Mouse (Mus musculus) forebrain, embryonic 12.5 days (tissue): Measurements from ENCODE around the gene Gm20388. TPM values are rescaled to one million over a fixed set of nuclear protein-coding genes. Genes with fewer than 3 reads are reported as not detected.

ENCODE experiments used
- ATAC-seq: fragments of 200-750 bp; cut with Nextera tagmentation; 2 replicates; pipeline ENCODE4 v1.8.0; 2017; ENCODE audit warnings: moderate TSS enrichment; ENCODE audit not compliant: low FRiP score
- H3K27ac ChIP-seq: fragments of 300-500 bp; sonication (generic); 2 replicates; pipeline ENCODE4 v1.5.1; 2016; ENCODE audit warnings: mild to moderate bottlenecking
- H3K27me3 ChIP-seq: fragments of 300-500 bp; sonication (generic); 2 replicates; pipeline ENCODE4 v1.6.1; 2016; ENCODE audit warnings: mild to moderate bottlenecking
- H3K36me3 ChIP-seq: fragments of 300-500 bp; sonication (generic); replicated peaks from 2 replicates; pipeline ENCODE4 v1.6.1; 2016; ENCODE audit warnings: mild to moderate bottlenecking
- H3K4me1 ChIP-seq: fragments of 300-500 bp; sonication (generic); 2 replicates; pipeline ENCODE4 v1.6.1; 2016
- H3K4me2 ChIP-seq: fragments of 300-500 bp; sonication (generic); 2 replicates; pipeline ENCODE4 v1.6.1; 2016; ENCODE audit warnings: mild to moderate bottlenecking, moderate library complexity
- H3K4me3 ChIP-seq: fragments of 300-500 bp; sonication (generic); replicated peaks from 2 replicates; pipeline ENCODE4 v1.5.1; 2016; ENCODE audit warnings: mild to moderate bottlenecking
- H3K9ac ChIP-seq: fragments of 300-500 bp; sonication (generic); 2 replicates; pipeline ENCODE4 v1.6.1; 2016; ENCODE audit warnings: mild to moderate bottlenecking
- H3K9me3 ChIP-seq: fragments of 300-500 bp; sonication (generic); 2 replicates; pipeline ENCODE4 v1.6.1; 2016
- WGBS: fragments of 180-500 bp; shearing (Covaris S2); methylation state at CpG from one replicate; pipeline ENCODE4 v1.1.7; 2016; 5-methylcytosine and 5-hydroxymethylcytosine counted together
- polyA plus RNA-seq: library from polyadenylated mRNA; unstranded; fragments of >200 nt; fragmentation: Nextera tagmentation; extraction: Ambion mirVana; gene quantifications from 2 replicates; pipeline ENCODE4 v1.2.1, GENCODE M21; 2016

The Gm20388 gene
- polyA plus RNA-seq, 1 experiment from 2014 or later, result not detected

DNA sequence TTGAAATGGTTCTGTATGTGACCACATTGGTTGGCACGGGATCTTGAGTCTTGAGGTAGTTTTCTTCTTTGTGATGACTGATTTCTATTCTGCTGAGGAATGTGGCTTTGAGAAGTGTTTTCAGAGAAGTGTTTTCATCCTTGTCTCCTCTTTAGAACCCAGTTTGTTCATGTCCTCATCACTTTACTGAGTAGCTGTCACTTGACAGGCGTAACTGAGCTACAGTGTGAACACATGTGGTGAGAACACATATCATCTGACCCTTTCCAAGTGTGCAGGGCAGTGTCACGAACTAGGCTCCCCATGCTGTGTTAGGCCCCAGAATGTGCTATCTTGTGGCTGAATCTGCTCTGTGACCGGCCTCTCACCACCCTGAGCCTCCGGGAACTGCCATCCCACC is 2181.8 kb downstream of the Gm20388 start:
- Histone ChIP-seq H3K4me2 (no peak overlapping the region), H3K9me3 (no peaks in the 10 kb centered on the region), H3K4me1 (peaks cover 13% of the 10 kb centered on the region; the same call in 1 of the 2 replicates), H3K4me3 (no peak overlapping the region), H3K27ac (no peak overlapping the region), H3K36me3 (no peaks in the 10 kb centered on the region), H3K27me3 (0 out of 2 replicates have a peak, but pooled peaks cover 5% of the 10 kb centered on the region), H3K9ac (no peak overlapping the region)
- WGBS, result 72% methylated on average over 5 of the region's 5 CpGs
- ATAC-seq, result no peak

DNA sequence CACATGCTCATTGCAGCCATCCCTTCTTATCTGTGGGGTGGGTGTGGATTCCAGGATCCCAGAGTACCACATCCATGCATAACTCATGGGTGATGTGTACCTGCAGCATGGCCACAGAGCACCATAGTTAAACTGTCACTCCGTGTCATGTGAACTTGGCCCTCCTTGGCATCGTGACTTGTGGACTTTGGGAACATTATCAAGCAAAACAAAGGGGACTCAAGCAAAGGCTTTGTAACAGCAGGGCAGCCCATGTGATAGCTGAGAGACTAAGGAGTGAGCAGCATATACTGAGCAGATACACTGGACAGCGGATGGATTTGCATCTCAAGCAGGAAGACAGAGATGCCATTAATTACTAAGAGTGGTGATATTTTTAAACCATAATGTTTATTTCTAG is 2188.1 kb downstream of the Gm20388 start:
- Histone ChIP-seq H3K9me3 (no peaks in the 10 kb centered on the region), H3K4me3 (no peak overlapping the region), H3K4me1 (peaks cover 11% of the 10 kb centered on the region), H3K36me3 (no peaks in the 10 kb centered on the region), H3K4me2 (no peak overlapping the region), H3K9ac (no peak overlapping the region), H3K27me3 (no peaks in the 10 kb centered on the region), H3K27ac (no peak overlapping the region)
- ATAC-seq, result no peak
- WGBS, result 76% methylated on average over 3 of the region's 3 CpGs

DNA sequence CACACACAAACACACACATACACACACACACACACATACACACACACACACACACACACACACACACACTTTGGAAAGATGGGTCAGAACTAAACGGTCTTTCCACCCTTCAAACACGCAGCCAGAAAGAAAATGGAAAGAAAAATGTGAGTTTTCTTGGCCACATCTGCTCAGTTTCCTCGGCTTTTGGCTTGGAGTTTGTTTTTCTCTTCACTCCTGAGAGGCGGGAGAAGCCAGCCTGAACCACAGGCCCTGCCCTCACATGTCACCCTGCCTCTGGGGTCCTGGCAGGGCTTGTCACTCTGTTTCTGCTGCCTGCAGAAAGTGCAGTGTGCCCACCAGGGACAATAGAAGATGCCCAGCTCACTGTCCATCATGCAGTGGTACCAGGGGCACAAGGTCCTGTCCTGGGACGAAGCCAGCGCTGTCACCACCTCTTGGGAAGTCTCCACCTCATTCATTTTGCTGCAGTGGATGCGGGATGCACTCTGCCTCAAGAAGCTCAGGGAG is 2189.1 kb downstream of the Gm20388 start:
- no peaks in the 10 kb centered on the region for H3K27me3 ChIP-seq
- H3K4me1 ChIP-seq, result peaks cover 11% of the 10 kb centered on the region
- no peak overlapping the region for H3K4me2 ChIP-seq
- H3K36me3 ChIP-seq, result no peaks in the 10 kb centered on the region
- WGBS, result 81% methylated on average over 7 of the region's 7 CpGs
- no peak for ATAC-seq
- H3K9ac ChIP-seq, result 0 out of 2 replicates have a peak overlapping the region, but pooled peaks have one; percentile 0
- H3K4me3 ChIP-seq, result no peak overlapping the region
- no peaks in the 10 kb centered on the region for H3K9me3 ChIP-seq
- H3K27ac ChIP-seq, result no peak overlapping the region

GRCm38 (mm10) chr8:122101816-122102215 is 2191.2 kb downstream of the Gm20388 start:
- H3K27ac ChIP-seq, result no peak overlapping the region
- H3K9me3 ChIP-seq, result no peaks in the 10 kb centered on the region
- no peaks in the 10 kb centered on the region for H3K27me3 ChIP-seq
- H3K4me1 ChIP-seq, result peaks cover 11% of the 10 kb centered on the region
- H3K4me2 ChIP-seq, result no peak overlapping the region
- 66% methylated on average over 5 of the region's 5 CpGs for WGBS
- no peaks in the 10 kb centered on the region for H3K36me3 ChIP-seq
- H3K9ac ChIP-seq, result no peak overlapping the region
- no peak for ATAC-seq
- H3K4me3 ChIP-seq, result no peak overlapping the region

DNA sequence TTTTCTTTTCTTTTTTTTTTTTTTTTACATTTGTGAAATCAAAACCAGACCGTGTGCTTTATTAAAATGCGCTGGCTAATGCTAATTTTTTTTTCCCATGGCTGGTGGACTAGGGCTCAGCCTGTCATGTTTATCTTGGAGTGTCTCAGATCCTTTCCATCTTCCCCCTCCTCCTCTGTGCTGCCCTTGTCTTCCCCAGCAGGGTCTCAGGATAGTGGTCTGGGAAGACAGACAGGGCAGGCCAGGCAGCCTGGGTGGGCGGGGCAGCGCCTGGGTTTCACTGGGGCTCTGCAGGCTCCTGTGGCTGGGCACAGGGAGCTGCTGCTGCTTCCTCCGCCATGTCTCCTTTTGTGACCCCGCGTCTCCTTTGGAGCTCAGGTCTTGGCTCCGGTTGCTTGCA is 2191.6 kb downstream of the Gm20388 start:
- Histone ChIP-seq H3K4me1 (peaks cover 11% of the 10 kb centered on the region), H3K27me3 (no peaks in the 10 kb centered on the region), H3K27ac (no peak overlapping the region), H3K4me2 (no peak overlapping the region), H3K36me3 (no peaks in the 10 kb centered on the region), H3K9me3 (no peaks in the 10 kb centered on the region), H3K9ac (no peak overlapping the region), H3K4me3 (no peak overlapping the region)
- WGBS, result 34% methylated on average over 8 of the region's 8 CpGs
- ATAC-seq, result no peak

GRCm38 (mm10) chr8:122103241-122103640 is 2192.6 kb downstream of the Gm20388 start:
- no peak overlapping the region for H3K4me3 ChIP-seq
- H3K27me3 ChIP-seq, result no peaks in the 10 kb centered on the region
- H3K4me2 ChIP-seq, result no peak overlapping the region
- no peak overlapping the region for H3K27ac ChIP-seq
- WGBS, result 82% methylated on average over 9 of the region's 9 CpGs
- H3K36me3 ChIP-seq, result no peaks in the 10 kb centered on the region
- no peak for ATAC-seq
- no peaks in the 10 kb centered on the region for H3K9me3 ChIP-seq
- H3K4me1 ChIP-seq, result peaks cover 11% of the 10 kb centered on the region
- H3K9ac ChIP-seq, result no peak overlapping the region

DNA sequence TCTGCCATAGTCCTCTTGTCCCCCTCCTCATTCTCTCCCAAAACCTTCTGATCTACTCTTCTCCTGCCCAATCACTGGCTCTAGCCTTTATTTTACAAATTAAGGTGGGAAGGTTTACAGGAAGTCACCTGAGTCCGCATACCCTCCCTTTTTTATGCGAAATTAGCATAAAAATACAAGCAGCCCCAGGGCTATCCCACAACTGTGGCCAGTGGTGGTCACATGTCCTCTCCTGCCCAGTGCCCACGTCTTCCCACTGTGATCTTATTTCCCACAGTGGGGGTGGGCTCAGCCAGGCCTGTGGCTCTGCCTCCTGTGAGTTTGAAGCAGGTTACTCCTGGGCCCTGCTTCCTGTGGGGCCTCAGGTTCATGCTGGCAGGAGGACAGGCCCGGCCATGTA is 2194.0 kb downstream of the Gm20388 start:
- Histone ChIP-seq H3K9ac (no peak overlapping the region), H3K4me1 (peaks cover 11% of the 10 kb centered on the region), H3K36me3 (no peaks in the 10 kb centered on the region), H3K4me3 (no peak overlapping the region), H3K27ac (no peak overlapping the region), H3K9me3 (no peaks in the 10 kb centered on the region), H3K4me2 (no peak overlapping the region), H3K27me3 (no peaks in the 10 kb centered on the region)
- WGBS, result 62% methylated on average over 4 of the region's 4 CpGs
- ATAC-seq, result no peak

GRCm38 (mm10) chr8:122106270-122106669 is 2195.6 kb downstream of the Gm20388 start:
- ATAC-seq, result no peak
- peaks cover 11% of the 10 kb centered on the region for H3K4me1 ChIP-seq
- no peak overlapping the region for H3K27ac ChIP-seq

DNA sequence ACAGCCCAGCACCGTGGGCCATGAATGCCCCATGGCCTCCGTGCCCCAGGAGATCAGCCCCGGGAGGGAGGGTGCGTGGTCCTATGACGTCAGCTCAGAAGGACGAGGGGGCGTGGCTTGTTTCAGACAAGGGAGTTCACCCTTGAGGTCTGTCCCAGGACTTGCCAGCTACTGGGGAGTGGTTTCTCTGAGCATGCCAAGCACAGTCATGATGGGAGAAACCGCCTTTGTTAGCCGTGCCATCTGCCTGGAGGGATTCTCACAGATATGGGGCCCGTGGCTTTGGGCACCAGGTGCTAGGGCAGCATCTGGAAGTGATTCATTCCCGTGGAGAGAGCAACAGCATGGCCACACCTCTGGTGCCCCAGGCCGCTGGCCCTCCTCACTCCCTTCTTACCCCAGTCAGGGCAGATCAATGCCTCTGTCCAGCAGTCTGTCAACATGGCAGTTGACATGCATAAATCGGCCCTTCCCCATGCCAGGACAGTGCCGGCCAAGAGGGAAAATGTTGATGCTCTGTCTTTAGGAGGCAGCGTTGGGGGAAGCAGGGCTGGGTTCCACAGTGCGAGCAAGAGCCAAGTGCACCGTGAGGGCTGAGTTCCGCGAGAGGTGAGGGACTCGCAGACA is 2199.7 kb downstream of the Gm20388 start:
- no peak for ATAC-seq

More at GRCm38 (mm10) chr8:122106270-122106669, 2195.6 kb downstream of the Gm20388 start:
- Histone ChIP-seq H3K36me3 (no peaks in the 10 kb centered on the region), H3K4me3 (no peak overlapping the region), H3K9me3 (no peaks in the 10 kb centered on the region), H3K9ac (no peak overlapping the region), H3K4me2 (no peak overlapping the region), H3K27me3 (no peaks in the 10 kb centered on the region)
- WGBS, result 83% methylated on average over 9 of the region's 9 CpGs

DNA sequence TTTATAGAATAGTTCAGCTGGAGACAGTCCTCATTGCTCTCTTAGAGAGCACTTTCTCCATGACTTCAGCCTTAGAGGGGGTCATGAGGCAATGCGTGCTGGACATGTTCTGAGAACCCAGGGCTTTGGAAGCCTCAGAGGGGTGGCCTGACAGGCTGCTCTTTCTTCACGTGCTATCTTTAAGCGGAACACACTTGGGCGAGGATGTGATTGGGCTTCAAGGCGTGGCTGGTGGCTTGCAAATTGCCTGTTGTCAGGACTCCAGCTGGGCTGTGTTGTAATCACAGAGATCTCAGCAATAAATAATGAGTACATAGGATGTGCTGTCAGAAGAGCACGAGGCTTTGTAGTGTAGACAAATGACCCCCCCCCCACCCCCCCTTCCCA is 2200.2 kb downstream of the Gm20388 start:
- ATAC-seq, result no peak
- Histone ChIP-seq H3K27me3 (no peaks in the 10 kb centered on the region), H3K4me1 (no peaks in the 10 kb centered on the region), H3K36me3 (no peaks in the 10 kb centered on the region), H3K4me3 (no peak overlapping the region), H3K9ac (no peak overlapping the region), H3K27ac (no peak overlapping the region), H3K9me3 (no peaks in the 10 kb centered on the region), H3K4me2 (no peak overlapping the region)
- WGBS, result 68% methylated on average over 6 of the region's 6 CpGs

More for the DNA sequence above, 2199.7 kb downstream of the Gm20388 start:
- no peaks in the 10 kb centered on the region for H3K27me3 ChIP-seq
- H3K27ac ChIP-seq, result no peak overlapping the region
- WGBS, result 81% methylated on average over 20 of the region's 20 CpGs
- no peak overlapping the region for H3K9ac ChIP-seq
- H3K4me3 ChIP-seq, result no peak overlapping the region
- H3K36me3 ChIP-seq, result no peaks in the 10 kb centered on the region
- H3K9me3 ChIP-seq, result no peaks in the 10 kb centered on the region
- no peak overlapping the region for H3K4me2 ChIP-seq
- H3K4me1 ChIP-seq, result no peaks in the 10 kb centered on the region

DNA sequence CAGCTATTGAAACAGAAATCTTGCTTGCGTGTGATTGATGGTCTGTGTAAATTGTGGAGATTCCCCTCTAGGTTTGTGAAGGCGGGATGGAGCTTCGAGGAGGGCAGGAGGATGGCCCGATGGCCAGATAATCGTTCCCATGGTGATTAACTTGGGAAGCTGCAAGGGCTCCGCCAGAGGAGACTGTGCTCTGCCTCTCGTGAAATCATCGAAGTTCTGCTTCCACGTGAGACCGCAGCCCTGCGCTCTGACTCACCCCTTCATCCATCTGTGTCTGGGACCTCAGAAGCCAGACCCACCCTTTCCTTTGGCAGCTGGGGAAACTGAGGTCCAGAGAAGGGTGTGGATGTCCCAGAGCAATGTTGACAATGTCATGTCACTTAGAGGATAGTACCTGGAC is 2201.1 kb downstream of the Gm20388 start:
- no peak overlapping the region for H3K4me2 ChIP-seq
- H3K36me3 ChIP-seq, result no peaks in the 10 kb centered on the region
- H3K9ac ChIP-seq, result no peak overlapping the region
- no peaks in the 10 kb centered on the region for H3K9me3 ChIP-seq
- H3K4me3 ChIP-seq, result no peak overlapping the region
- 85% methylated on average over 11 of the region's 11 CpGs for WGBS
- H3K4me1 ChIP-seq, result no peaks in the 10 kb centered on the region
- no peak for ATAC-seq
- H3K27ac ChIP-seq, result no peak overlapping the region
- H3K27me3 ChIP-seq, result no peaks in the 10 kb centered on the region

DNA sequence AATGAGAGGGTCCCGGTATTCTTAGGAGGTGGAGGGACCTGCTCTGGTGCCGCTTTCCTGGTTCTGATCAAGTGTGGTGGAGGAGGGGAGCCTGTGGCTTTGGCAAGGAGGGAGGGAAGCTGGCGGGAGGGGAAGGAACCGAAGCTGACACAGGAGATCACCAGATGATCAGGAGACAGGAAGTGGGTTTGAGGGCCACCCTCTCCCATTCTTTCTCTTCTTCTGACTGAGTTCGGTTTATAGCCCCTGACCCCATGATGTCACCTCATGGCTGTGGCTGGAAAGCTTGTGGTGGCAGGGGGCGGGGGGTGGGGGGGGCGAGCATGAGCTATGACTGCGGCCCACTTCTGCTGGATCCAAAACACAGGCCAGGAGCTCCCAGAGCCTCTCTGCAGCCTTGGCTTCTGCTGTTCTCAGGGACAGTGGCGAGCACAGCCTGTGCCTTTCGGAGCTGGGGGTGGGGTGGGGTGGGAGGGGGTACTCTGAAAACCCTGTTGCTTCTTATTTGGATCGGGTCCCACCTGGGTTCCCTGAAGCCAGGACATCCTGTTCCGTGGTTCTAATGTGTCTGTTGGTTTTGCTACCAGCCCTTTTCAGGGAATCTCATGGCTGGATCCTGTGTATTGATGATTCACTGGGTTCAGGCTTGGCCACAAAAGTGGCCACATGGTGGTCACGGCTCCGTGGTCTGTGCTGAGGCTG is 2201.8 kb downstream of the Gm20388 start:
- Histone ChIP-seq H3K27me3 (no peaks in the 10 kb centered on the region), H3K36me3 (no peaks in the 10 kb centered on the region), H3K4me2 (no peak overlapping the region), H3K9me3 (no peaks in the 10 kb centered on the region), H3K9ac (no peak overlapping the region), H3K4me3 (no peak overlapping the region), H3K27ac (no peak overlapping the region), H3K4me1 (no peaks in the 10 kb centered on the region)
- WGBS, result 79% methylated on average over 14 of the region's 14 CpGs
- no peak for ATAC-seq

- ATAC-seq, result no peak
- Histone ChIP-seq H3K27me3 (no peaks in the 10 kb centered on the region), H3K9ac (no peak overlapping the region), H3K4me2 (no peak overlapping the region), H3K9me3 (no peaks in the 10 kb centered on the region), H3K4me3 (no peak overlapping the region), H3K27ac (no peak overlapping the region), H3K4me1 (peaks cover 4% of the 10 kb centered on the region; the same call in 1 of the 2 replicates), H3K36me3 (no peaks in the 10 kb centered on the region)
- WGBS, result 87% methylated on average over 2 of the region's 2 CpGs
Observed at GRCm38 (mm10) chr8:122114890-122115289, 2204.2 kb downstream of the Gm20388 start.
